Mouse (Mus musculus) adrenal gland, postnatal 10 days (tissue): ENCODE measurements around the gene Rdh5. TPM values are rescaled to one million over a fixed set of nuclear protein-coding genes. Genes with fewer than 3 reads are reported as not detected.

Experiments
- DNase-seq: peaks from one replicate; pipeline ENCODE4 v3.0.0; 2021; ENCODE audit warnings: mixed read lengths
- total RNA-seq, 2 experiments: library from RNA; stranded (reverse); gene quantifications; 2 replicates each; pipeline ENCODE4 v1.2.3; 2021

The Rdh5 gene
- total RNA-seq, 2 experiments from 2014 or later = 16.4 to 22.8 TPM

- DNase-seq = no peak
Observed at GRCm38 (mm10) chr10:128904812-128905211, 17.9 kb downstream of the Rdh5 start.

GRCm38 (mm10) chr10:128902409-128902988, 20.2 kb downstream of the Rdh5 start:
- no peak for DNase-seq

GRCm38 (mm10) chr10:128901409-128901808, 21.3 kb downstream of the Rdh5 start:
- no peak for DNase-seq

- no peak for DNase-seq
Observed at GRCm38 (mm10) chr10:128900698-128901097, 22.0 kb downstream of the Rdh5 start, which contains the start of gene Cd63. Gene Cd63, plus strand, starts transcription at chr10:128900989.

DNA sequence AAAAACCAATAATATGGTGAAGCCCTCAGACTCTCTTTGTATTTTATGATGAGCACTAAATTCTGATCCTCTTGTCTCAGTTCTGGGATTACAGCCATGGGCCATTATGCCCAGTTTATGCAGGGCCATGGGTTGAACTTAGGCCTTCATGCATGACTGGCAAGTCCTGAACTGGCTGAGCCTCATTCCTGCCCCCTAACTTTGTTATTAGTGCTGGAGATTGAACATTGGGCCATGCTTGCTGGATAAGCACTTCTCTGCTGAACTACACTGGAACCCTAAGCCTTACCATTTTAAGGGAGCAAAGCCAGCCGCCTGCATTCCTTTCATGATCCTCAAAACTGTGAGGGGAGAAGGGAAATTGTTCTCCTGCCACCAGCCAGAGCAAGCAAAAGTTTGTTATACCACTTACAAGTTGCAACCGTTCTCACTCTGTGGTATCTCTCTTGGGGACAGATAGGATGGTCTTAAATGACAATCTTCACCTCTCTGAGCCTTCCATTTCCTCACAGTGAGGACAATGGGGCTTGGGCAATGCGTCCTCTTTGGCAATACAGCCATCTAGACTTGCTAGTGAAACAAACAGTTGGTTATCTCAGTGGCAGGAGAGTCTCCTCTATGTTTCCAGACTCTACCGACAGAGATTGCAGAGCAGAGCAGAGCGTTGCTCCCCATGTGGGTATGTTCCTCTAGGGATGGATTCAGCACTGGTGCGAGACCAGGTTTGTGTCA, 22.8 kb downstream of the Rdh5 start:
- no peak for DNase-seq

DNA sequence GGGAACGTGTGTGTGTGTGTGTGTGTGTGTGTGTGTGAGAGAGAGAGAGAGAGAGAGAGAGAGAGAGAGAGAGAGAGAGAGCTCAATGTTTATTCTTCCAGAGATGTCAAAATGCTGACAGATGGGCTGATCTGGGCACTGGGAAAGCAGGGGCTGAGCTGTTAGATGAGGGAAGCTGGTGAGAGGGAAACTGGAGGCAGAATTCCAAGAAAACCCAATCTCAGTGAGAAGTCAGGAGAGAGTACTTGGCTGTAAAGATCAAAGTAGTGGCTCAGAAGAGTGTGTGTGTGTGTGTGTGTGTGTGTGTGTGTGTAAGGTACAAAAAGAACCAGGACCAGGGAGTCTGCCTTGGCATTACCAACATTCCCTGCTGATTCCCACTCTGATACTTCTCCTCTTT, 25.2 kb downstream of the Rdh5 start:
- DNase-seq = no peak

GRCm38 (mm10) chr10:128896807-128897206, 25.9 kb downstream of the Rdh5 start:
- DNase-seq = no peak

- DNase-seq = no peak
Observed at GRCm38 (mm10) chr10:128895952-128896693, 26.6 kb downstream of the Rdh5 start.

DNA sequence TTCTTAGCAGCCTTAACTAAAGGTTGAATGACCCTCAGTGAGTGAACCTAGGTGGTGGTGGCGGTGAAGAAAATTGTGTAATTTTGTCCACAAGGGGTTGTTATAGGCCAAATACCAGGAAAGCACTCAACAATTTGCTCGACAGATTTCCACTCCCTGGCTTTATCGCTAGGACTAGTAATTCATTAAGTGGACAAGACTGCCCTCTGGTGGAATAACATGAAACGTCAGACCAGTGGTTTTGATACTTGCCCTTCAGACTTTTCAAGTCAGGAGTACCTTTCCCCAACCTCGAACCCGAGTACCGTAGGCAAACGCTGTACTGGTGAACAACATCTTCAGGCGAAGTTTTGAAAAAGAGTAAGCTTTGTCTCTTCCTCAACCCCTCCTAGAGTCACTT, 27.3 kb downstream of the Rdh5 start:
- peak; percentile 82 for DNase-seq

DNA sequence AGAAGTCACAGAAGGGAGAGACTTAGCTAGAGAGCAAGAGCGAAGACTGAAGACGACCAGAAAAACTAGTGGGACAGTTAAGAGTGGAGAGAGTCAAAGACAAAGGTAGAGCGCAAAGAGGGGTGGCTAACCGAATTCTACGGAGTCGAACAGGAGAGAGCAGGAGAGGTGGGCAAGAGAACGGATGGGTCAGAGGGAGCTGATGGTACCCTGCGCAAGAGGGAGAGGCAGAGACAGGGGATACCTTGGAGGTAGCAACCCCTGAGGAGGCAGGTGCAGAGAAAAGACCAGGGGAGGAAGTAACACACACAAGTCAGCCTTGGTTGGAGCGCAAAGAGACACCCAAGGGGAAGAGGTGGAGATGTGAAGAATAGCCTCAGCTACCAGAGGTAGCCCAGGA, 30.4 kb downstream of the Rdh5 start:
- no peak for DNase-seq

- DNase-seq = peak; percentile 70
Observed at GRCm38 (mm10) chr10:128891296-128892094, 31.2 kb downstream of the Rdh5 start, which contains the start of gene Gdf11. Gene Gdf11, minus strand, starts transcription at chr10:128891718.

DNA sequence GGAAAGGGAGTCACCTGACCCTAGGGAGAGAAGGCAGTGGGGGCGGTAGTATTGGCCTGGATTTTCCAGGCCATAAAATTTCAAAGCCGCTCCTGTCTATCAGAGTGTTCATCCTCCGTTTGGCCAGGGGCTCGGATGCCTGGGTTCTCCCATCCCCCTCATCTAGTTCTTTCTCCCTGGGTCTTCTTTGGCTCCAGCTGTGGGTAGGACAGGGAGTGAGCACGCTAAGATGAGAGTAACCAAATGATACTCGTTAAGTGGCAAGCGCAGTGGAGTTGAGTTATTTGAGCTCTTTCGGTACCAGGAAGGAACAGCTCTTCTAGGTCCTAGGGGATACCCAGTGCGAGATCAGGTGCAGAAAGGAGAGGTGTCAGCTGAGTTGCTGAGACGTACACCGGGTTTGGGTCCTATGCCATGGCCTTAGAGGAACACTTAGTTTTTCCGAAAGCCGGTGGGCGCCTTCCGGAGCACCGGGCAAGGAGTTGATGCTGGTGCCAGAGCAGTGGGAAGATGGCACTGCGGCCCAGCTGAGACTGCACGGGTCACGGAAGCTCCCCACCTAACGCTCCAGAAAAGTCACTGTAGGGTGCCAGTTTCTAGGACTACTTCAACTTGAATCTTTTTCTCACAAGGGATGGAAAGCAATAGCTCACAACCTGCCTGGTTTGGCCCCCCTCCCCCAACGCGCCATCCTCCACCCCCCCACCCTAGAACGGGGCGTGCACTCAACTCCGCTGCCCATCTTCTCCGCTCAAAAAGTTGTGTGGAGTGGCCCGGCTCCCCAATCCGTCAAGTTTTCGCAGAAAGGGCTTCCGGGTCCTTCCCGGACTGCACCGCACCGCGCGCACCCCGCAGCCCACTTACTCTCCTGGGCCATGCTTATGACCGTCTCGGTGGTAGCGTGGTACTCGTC, 32.0 kb downstream of the Rdh5 start:
- no peak for DNase-seq

- DNase-seq = no peak
Observed at GRCm38 (mm10) chr10:128889846-128890245, 32.8 kb downstream of the Rdh5 start.

- no peak for DNase-seq
Observed at GRCm38 (mm10) chr10:128888941-128889827, 33.5 kb downstream of the Rdh5 start.

DNA sequence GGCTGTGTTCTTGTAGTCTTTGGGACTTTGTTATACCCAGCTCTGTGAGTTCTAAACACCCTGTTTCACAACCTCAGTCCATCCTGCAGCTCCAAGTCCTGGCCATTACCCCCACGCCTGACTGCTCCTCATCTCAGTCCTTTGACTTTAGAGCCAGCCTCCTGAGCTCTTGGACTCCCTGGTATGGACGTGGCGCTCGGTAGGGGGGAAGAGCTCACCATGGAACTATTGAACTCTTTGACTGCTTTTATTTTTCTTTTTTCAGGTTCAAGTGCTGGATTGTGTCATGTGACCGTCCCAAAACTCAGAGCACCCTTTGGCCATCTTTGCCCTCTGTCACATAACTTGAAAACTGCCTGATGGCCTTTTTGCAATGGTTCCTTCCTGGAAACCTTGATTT, 40.6 kb downstream of the Rdh5 start:
- DNase-seq = no peak

GRCm38 (mm10) chr10:128878811-128879210, 43.9 kb downstream of the Rdh5 start:
- peak; percentile 48 for DNase-seq

GRCm38 (mm10) chr10:128878291-128878690, 44.4 kb downstream of the Rdh5 start:
- no peak for DNase-seq

DNA sequence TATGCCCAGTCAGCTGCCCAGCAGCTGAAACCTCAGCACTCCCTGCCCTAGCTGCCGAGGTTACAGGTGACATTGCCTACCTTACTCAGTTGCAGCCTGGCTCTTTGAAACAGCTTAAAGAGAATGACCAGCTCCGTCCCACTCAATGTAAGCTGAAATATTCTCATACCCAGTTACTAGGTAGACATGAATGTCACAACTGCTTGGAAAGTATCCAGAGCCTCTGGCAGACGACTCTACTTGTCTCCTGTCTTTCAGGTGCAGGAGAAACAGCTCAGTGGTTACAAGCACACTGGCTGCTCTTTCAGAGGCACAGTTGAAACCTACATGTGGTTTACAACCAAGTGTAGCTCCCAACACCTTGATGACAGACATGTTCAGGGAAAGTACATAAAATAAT, 52.3 kb downstream of the Rdh5 start:
- DNase-seq = no peak

DNA sequence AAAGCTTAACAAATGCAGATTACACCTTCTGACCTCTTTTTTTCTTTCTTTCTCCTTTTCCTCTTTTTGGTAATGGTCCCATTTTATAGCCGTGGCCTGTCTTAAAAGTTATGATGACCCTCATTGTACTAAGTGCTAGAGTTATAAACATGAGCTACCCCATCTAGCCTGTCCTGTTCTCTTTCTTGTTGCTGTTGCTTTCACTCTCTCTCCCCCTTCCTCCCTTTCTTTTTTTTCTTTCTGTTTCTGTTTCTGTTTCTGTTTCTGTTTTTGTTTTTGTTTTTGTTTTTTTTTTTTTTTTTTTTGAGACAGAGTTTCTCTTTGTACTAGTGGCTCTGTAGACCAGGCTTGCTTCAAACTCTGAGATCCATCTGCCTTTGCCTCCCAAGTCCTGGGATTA, 56.2 kb downstream of the Rdh5 start:
- DNase-seq = no peak

- no peak for DNase-seq
Observed at GRCm38 (mm10) chr10:128866042-128866441, 56.6 kb downstream of the Rdh5 start.
